ENCODE assay signal across 12 mouse cellular contexts in the genomic region with DNA sequence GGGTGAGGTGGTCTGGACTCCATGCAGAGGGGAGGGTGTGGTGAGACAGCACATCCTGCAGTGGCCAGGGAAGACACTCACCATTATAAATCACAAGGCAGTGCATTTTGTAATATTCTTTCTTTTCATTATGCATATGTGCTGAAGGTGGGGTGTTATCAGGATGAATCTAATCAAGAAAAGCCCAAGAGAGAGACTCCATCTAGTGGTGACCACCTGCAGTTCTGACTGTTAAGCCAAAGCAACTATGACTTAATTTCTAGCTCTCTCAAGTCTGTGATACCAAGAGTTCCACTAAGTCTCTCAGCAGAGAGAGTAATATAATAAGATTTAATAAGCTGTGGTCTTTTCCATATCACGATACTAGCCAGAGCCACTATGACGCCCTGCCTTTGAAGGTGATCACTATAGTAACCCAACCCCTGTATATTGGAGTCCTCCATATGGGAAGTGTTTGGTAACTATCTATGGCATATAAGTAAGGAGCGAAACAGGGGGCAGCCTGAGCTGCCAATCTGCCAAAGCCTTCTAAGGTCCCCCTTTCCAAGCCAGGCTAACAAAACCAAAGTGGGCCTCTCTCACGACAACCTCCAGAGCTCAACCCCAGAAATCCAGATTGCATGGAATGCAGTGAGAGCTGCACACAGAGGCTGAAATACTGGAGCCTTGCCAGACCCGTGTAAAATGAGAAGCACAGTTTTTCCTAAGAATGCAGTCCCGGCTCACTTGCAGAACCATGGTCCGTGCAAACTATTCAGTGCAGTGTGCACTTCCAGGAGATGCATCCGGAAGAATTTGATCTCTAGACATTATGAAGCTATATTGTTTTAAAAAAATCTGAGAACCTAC.
DNase-seq lines count a peak whose midpoint lies in the region; ATAC-seq and TF ChIP-seq lines count a peak whose summit lies in the region.
"Had no signal": no experiment of that assay in that cellular context is flagged by ENCODE, and none has a peak within 500 bp of the region (broad histone marks: within the 10 kb centered on the region; RNA-seq: fewer than 3 reads in every experiment).

No protein-coding gene starts in this region.

- no peak overlapping the region for H3K4me3 ChIP-seq in cortical plate, adult 2 months (ENCODE audit: insufficient read depth, low read length)
- H3K4me3 ChIP-seq: heart, adult 2 months had no signal

- H3K4me1 ChIP-seq in cortical plate, adult 2 months (ENCODE audit: control insufficient read depth, insufficient read depth, low read length) = peaks cover 1% of the 10 kb centered on the region

- intact Hi-C loops in heart, postnatal 10 days (cut with DNase I) = no loop called here

- DNase-seq in heart, adult 11 months = peak; percentile 37
- no peak for DNase-seq in heart, postnatal 10 days
- peak; percentile 41 for DNase-seq in layer of hippocampus, adult 11-12 months (ENCODE audit: low spot score)
- DNase-seq in layer of hippocampus, adult 9-10 months (ENCODE audit: low spot score) = no peak
- peak; percentile 18 for DNase-seq in 3T3-L1 (ENCODE audit: low read depth, low spot score)
- no peak for DNase-seq in gastrocnemius, adult 18-20 months (ENCODE audit: low spot score)
- DNase-seq: cerebellum, postnatal 14 days; heart, adult 2 months; lung, postnatal 10 days had no signal

- peak; percentile 39; the same call in 1 of the 2 replicates for TF ChIP-seq CTCF in cortical plate, adult 2 months (IDR thresholded peaks at IDR 0.05; ENCODE audit: extremely low read depth, insufficient read depth, low read length)

- no peak for ATAC-seq in frontal cortex, adult (ENCODE audit: low TSS enrichment)
- ATAC-seq: inflammation-experienced regulatory T-cells, adult 6 months had no signal

- no peak overlapping the region for H3K27ac ChIP-seq in cortical plate, adult 2 months (ENCODE audit: insufficient read depth, low read length)
- H3K27ac ChIP-seq: heart, adult 2 months had no signal

- no peak for TF ChIP-seq POLR2A in cortical plate, adult 2 months (IDR thresholded peaks at IDR 0.05; ENCODE audit: extremely low read depth, insufficient read depth, low read length)

Comparison
In these comparisons a context has a peak if more than half of its experiments do, and no peak if none do; other contexts are left out.
1. DNase-seq: peak in heart, adult 11 months (single experiment), layer of hippocampus, adult 11-12 months (single experiment) and 3T3-L1 (single experiment); none in heart, postnatal 10 days (0 of 2), layer of hippocampus, adult 9-10 months (single experiment) and gastrocnemius, adult 18-20 months (single experiment).